Mouse (Mus musculus): Measurements from ENCODE around the gene Krt20.

The Krt20 gene

GRCm38 (mm10) chr11:99406186-99406585, 31.8 kb downstream of the Krt20 start:
- DNase-seq, result no peak

GRCm38 (mm10) chr11:99399956-99400549, 37.9 kb downstream of the Krt20 start:
- DNase-seq, result no peak

- no peak for DNase-seq
Measured at GRCm38 (mm10) chr11:99398832-99399231, 39.1 kb downstream of the Krt20 start.

GRCm38 (mm10) chr11:99398084-99398483, 39.9 kb downstream of the Krt20 start:
- DNase-seq, result no peak

- DNase-seq, result no peak
Measured at GRCm38 (mm10) chr11:99396661-99397060, 41.3 kb downstream of the Krt20 start.

GRCm38 (mm10) chr11:99396034-99396433, 41.9 kb downstream of the Krt20 start:
- no peak for DNase-seq

- DNase-seq, result no peak
Measured at GRCm38 (mm10) chr11:99392492-99392891, 45.5 kb downstream of the Krt20 start.

- DNase-seq, result peak; percentile 13 to 23
Measured at GRCm38 (mm10) chr11:99391375-99391774, 46.6 kb downstream of the Krt20 start.

- DNase-seq, result peak; percentile 5 to 13
Measured at GRCm38 (mm10) chr11:99390866-99391265, 47.1 kb downstream of the Krt20 start.

- no peak for DNase-seq
Measured at GRCm38 (mm10) chr11:99389264-99389663, 48.7 kb downstream of the Krt20 start, which contains the start of gene Krt10. Krt10 (minus strand) TSS chr11:99389364.

- DNase-seq, result no peak
Measured at GRCm38 (mm10) chr11:99388661-99389060, 49.3 kb downstream of the Krt20 start.

- peak; percentile 93 to 94 for DNase-seq
Measured at GRCm38 (mm10) chr11:99385813-99386721, 51.9 kb downstream of the Krt20 start.

- DNase-seq, result peak; percentile 66 to 81
Measured at GRCm38 (mm10) chr11:99379568-99379967, 58.4 kb downstream of the Krt20 start.
